Mouse (Mus musculus): ENCODE measurements around the gene Slc22a14.

Slc22a14 gene

GRCm38 (mm10) chr9:119203617-119204016 lies 161.7 kb downstream of the Slc22a14 start:
- in situ Hi-C loops (cut with MseI, MboI) = no loop called here

- in situ Hi-C loops (cut with MseI, MboI) = no loop called here
Measured at GRCm38 (mm10) chr9:119201653-119202052, 163.7 kb downstream of the Slc22a14 start.

DNA sequence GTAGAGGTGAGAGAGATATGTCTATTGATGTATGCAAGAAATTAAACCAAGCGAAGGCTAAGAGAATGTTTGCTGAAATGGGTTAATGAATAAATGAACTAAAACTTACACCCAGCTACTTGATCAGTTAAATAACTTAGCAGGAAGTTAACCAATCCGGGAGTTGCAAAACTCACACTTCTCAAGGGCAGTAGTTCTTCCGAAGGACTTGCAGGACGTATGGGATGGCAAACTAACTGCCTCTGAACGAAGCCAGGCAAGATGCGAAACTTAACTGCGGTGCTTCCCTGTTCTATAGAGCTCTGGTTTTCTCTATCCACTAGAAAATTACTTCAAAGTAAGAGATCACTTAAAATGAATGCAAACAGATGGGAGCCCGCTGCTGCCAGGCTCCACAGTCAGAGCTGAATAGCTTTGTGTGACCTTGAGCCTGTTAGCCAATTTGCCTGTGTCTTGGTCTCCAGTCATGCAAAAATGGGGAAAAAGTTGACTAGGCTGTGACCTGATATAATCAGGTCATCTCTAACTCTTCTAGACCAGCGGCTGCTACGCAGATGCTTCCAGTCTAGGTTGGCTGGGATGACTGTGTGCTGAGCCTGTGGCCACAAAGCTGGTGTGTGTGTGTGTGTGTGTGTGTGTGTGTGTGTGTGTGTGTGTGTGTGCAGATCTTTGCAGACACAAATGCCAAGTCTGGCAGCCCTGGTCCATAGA lies 166.0 kb downstream of the Slc22a14 start:
- in situ Hi-C loops (cut with MseI, MboI) = no loop called here

DNA sequence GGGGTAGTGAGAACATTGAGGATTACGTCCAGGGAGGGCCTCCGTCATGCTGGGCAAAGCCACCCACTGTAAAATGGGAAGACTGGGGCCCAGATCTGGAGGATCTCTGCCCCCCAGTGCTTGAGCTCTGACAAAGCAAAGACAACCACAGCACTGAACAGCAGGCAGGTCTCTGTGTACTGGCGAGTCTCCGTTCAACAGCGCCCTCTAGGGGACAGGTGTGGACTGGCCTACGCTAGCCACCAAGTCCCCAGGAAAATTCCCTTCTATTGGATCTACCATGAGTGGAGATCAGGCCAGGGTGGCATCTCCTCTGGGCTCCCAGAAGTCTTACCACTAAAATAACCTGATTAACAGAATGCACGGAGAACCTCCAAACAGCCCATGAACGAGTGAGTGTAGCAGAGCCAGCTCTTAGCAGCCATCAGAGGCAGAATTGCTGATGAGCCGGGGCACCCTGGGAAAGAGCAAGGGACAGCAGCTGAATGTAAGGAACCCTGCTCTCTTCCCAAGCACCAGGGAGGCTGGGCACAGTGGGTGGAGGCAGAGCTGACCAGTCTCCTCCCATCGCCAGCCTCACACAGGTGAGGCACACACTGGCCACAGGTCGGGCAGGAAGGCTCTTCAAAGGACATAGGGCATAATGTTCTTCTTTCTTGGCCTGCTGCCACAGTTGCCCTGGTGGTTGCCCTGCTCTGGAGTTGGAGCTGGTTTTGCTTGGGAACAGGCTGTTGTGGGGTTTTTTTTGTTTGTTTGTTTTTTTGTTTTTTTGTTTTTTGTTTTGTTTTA lies 173.0 kb downstream of the Slc22a14 start:
- in situ Hi-C loops (cut with MseI, MboI) = no loop called here

- in situ Hi-C loops (cut with MseI, MboI) = no loop called here
Measured at GRCm38 (mm10) chr9:119181241-119181728, 184.1 kb downstream of the Slc22a14 start.

GRCm38 (mm10) chr9:119179292-119179691 lies 186.1 kb downstream of the Slc22a14 start:
- in situ Hi-C loops (cut with MseI, MboI) = no loop called here

- in situ Hi-C loops (cut with MseI, MboI) = no loop called here
Measured at GRCm38 (mm10) chr9:119167608-119168007, 197.7 kb downstream of the Slc22a14 start.

GRCm38 (mm10) chr9:119165548-119165947 lies 199.8 kb downstream of the Slc22a14 start:
- in situ Hi-C loops (cut with MseI, MboI) = no loop called here

DNA sequence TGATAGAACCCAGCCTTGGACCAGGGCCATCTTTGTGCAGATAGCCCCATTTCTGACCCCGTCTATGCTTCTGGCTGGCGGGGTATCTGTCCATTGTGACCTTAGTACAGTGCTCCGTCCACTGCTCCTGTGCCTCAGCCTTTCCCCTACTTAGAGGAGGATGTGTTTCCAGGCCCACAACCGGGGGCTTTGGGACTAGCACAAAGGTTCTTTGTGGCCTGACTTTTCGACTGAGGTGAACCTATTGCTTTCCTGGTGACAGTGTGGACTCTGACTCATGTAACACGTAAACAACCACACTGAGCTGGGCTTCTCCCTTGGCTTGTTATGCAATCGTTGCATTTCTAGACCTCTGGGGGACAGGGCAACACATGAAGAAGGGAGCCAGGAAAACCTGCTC lies 200.6 kb downstream of the Slc22a14 start:
- in situ Hi-C loops (cut with MseI, MboI) = no loop called here

GRCm38 (mm10) chr9:119160689-119161088 lies 204.7 kb downstream of the Slc22a14 start:
- in situ Hi-C loops (cut with MseI, MboI) = no loop called here

GRCm38 (mm10) chr9:119158861-119159260 lies 206.5 kb downstream of the Slc22a14 start, which contains the start of gene Gm47289:
Gene Gm47289, plus strand, starts transcription at chr9:119159161.
- in situ Hi-C loops (cut with MseI, MboI) = no loop called here

DNA sequence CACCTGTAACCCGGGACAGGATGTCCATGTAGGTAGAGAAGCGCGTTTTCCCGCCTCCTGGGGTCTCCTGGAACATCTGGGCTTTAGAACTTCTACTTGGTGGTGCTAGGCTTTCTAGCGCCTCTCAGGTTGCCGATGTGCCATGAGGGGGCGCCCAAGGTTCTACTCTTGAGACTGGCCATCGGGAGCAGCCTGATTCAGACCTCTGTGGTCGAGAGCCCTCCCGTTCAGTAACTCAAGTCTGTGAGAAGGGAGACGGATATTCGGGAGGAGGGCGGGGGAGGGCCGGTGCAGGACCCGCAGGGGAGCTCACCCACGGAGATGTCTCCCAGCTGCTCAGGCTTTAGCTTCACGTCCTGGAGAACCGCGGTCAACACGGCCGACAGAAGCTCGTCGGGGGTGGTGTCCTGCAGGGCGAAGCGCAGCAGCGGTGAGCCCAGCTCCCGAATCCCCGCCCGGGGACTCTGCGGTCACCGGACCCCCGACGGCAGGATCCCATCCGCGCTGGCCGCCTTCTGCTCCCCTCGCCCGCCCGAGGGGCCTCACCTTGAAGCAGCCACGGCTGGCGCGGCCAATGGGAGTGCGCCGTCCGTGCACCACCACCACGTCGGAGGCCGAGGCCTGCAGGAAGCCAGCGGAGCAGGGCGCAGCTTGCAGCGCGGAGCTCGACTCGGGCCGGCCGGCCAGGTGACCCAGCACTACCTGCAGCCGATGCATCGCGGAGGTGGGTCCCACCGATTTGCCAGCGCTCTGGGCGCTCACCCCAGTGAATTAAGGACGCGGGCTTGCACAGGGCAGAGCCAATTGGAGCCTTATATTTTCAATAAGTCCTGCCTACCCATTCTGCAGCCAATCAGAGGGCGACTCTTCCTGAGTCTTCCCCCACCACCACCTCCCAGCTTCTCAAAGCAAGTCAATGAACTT lies 208.8 kb downstream of the Slc22a14 start, which contains the start of gene Acaa1b:
TSS of gene Acaa1b (minus strand) at position 816 of the 924 bp plus-strand sequence.
- in situ Hi-C loops (cut with MseI, MboI) = no loop called here

DNA sequence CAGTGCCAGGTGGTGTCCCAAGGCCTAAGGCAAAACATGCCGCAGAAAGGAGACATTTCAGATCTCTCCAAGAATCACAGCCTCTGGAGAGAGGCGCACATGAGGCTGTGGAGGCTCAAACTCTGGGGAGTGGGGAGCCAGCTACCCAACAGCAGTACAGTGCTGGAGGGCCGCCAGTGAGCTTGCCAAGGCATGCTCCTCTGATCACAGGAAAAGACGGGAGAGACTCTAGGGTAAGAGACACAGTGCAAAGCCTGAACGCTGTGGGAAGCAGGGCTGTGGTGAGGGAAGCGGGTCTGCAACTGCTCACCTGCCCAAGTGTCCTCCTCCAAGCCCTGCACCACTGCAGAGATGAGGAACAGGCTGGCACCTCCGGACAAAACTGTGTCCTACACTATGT lies 209.5 kb downstream of the Slc22a14 start:
- in situ Hi-C loops (cut with MseI, MboI) = no loop called here

DNA sequence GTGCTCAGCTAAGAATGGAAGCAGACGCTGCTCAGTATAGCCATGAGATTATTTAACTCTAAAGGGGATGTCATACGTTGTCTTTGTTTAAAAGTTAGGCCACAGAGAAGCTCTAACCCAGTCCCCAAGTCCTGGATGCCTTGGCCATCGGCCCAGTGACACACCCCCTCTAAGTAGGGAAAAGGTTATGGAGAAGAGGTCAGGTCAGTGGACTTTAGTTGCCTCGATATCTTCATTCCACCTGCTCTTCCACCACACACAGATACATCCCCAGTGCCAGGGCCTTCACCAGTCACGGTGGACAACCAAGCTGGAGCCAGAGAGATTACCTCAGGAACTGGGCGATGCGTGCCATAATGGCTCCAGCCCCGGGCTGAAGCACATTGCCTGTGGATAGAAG lies 209.9 kb downstream of the Slc22a14 start:
- in situ Hi-C loops (cut with MseI, MboI) = no loop called here

DNA sequence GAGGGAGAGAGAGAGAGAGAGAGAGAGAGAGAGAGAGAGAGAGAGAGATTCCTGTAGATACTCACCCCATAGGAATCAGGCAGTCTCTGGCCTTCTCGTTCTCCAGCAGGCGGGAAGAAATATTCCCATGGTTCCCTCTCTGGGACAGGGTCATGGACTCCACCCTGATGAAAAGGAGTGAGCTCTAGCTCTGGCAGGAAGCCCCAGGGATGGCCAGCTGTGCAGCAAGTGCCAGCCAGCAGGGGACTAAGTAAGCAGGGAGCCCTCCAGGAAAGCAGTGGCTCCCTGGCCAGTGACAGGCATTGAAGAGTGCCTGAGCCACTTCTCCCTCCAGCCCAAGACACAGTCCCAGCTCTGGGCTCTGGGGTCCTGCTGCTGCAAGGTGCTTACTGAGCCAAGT lies 213.6 kb downstream of the Slc22a14 start:
- in situ Hi-C loops (cut with MseI, MboI) = no loop called here

GRCm38 (mm10) chr9:119149601-119150000 lies 215.8 kb downstream of the Slc22a14 start:
- in situ Hi-C loops (cut with MseI, MboI) = no loop called here

- in situ Hi-C loops (cut with MseI, MboI) = no loop called here
Measured at GRCm38 (mm10) chr9:119146098-119146770, 219.1 kb downstream of the Slc22a14 start.

GRCm38 (mm10) chr9:119145638-119146037 lies 219.7 kb downstream of the Slc22a14 start:
- in situ Hi-C loops (cut with MseI, MboI) = no loop called here

DNA sequence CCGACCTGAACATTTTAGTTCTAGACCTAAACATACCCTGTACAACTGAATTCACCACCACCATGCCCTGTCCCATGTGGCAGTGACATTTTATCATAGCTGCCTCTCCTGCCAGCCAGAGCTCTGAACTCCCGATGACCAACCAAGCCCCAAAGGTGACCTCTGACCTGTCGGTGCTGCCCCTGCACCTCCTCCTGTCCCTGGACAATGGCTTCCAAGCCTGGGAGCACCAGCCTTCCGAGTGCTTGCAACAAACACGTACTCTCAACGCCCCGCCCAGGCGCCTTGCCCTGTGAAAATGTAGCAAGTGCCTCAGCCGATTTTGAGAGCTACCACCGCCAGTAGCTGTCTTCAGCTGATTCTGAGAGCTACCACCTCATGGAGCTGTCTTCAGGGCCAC lies 220.2 kb downstream of the Slc22a14 start:
- in situ Hi-C loops (cut with MseI, MboI) = no loop called here

DNA sequence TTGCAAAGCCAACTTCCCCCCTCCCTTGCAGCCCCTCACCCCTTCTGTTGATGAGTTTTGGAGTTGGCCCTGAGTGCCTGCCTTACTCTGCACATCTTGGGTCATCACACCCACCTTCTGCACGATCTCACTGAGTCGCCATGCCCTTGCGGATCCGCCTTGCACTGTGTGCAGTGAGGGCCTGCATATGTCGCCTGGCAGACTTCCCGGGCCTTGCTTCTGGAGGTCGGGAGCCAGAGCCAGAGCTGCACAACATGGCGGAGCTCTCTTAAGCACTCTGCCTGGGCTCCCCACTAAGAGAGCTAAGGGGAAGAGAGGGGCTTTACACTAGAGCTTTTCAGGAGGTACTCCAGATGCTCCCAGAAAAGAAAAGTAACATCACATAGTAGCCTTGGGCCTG lies 220.7 kb downstream of the Slc22a14 start:
- in situ Hi-C loops (cut with MseI, MboI) = no loop called here

DNA sequence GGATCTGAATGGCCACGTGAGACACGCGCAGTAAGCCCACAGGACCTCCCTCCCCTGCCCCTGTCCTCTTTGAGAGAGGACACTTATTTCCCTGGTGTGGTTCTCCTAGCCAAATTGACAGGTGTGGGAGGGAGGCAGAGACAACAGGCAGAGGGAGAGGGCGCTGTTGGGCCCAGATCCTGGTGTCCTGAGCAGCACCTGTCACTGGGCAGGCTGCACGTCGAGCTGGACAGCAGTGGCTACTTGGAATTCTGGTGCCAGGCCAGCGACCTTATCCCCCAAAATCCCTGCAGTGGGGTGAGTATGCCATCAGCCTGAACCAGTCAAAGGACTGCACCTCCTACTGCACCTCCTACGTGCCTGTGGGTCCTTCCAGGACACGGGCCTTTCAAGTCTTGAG lies 222.0 kb downstream of the Slc22a14 start:
- in situ Hi-C loops (cut with MseI, MboI) = no loop called here
